Mouse (Mus musculus): ENCODE results near the gene Ifih1.

Ifih1 gene

GRCm38 (mm10) chr2:62591555-62591954 is 54.5 kb downstream of the Ifih1 start:
- H3K27me3 ChIP-seq (ENCODE audit: insufficient read depth, low read length) = no peaks in the 10 kb centered on the region
- TF ChIP-seq NANOG (IDR thresholded peaks at IDR 0.05; ENCODE audit: borderline replicate concordance, low read length) (no peak), CTCF (conservative IDR thresholded peaks at IDR 0.05; ENCODE audit: low read length) (no peak), POU5F1 (IDR thresholded peaks at IDR 0.05; ENCODE audit: borderline replicate concordance, low read length) (no peak)
- H3K4me1 ChIP-seq (replicated peaks; ENCODE audit: low read depth, low read length) = no peaks in the 10 kb centered on the region
- H3K9me3 ChIP-seq (ENCODE audit: low read length) = no peaks in the 10 kb centered on the region; the same call in 1 of the 2 replicates
- H3K4me3 ChIP-seq (replicated peaks; ENCODE audit: low read length) = no peak overlapping the region
- no peaks in the 10 kb centered on the region for H3K36me3 ChIP-seq (ENCODE audit: insufficient read depth, low read length)

GRCm38 (mm10) chr2:62589333-62589732 is 56.7 kb downstream of the Ifih1 start:
- TF ChIP-seq POU5F1 (IDR thresholded peaks at IDR 0.05; ENCODE audit: borderline replicate concordance, low read length) = no peak
- no peak for TF ChIP-seq NANOG (IDR thresholded peaks at IDR 0.05; ENCODE audit: borderline replicate concordance, low read length)
- TF ChIP-seq CTCF (conservative IDR thresholded peaks at IDR 0.05; ENCODE audit: low read length) = no peak
- Histone ChIP-seq H3K4me1 (replicated peaks; ENCODE audit: low read depth, low read length) (no peaks in the 10 kb centered on the region), H3K9me3 (ENCODE audit: low read length) (no peaks in the 10 kb centered on the region; the same call in 1 of the 2 replicates), H3K36me3 (ENCODE audit: insufficient read depth, low read length) (no peaks in the 10 kb centered on the region), H3K4me3 (replicated peaks; ENCODE audit: low read length) (no peak overlapping the region), H3K27me3 (ENCODE audit: insufficient read depth, low read length) (no peaks in the 10 kb centered on the region)

- Histone ChIP-seq H3K27me3 (ENCODE audit: insufficient read depth, low read length) (no peaks in the 10 kb centered on the region), H3K4me3 (replicated peaks; ENCODE audit: low read length) (no peak overlapping the region), H3K9me3 (ENCODE audit: low read length) (no peaks in the 10 kb centered on the region), H3K36me3 (ENCODE audit: insufficient read depth, low read length) (no peaks in the 10 kb centered on the region), H3K4me1 (replicated peaks; ENCODE audit: low read depth, low read length) (no peaks in the 10 kb centered on the region)
- TF ChIP-seq CTCF (conservative IDR thresholded peaks at IDR 0.05; ENCODE audit: low read length) = no peak
- TF ChIP-seq NANOG (IDR thresholded peaks at IDR 0.05; ENCODE audit: borderline replicate concordance, low read length) = no peak
- no peak for TF ChIP-seq POU5F1 (IDR thresholded peaks at IDR 0.05; ENCODE audit: borderline replicate concordance, low read length)
Measured at GRCm38 (mm10) chr2:62585769-62586168, 60.3 kb downstream of the Ifih1 start.

GRCm38 (mm10) chr2:62574962-62575361 is 71.1 kb downstream of the Ifih1 start:
- H3K36me3 ChIP-seq (ENCODE audit: insufficient read depth, low read length) = no peaks in the 10 kb centered on the region
- no peaks in the 10 kb centered on the region; the same call in 1 of the 2 replicates for H3K27me3 ChIP-seq (ENCODE audit: insufficient read depth, low read length)
- H3K4me3 ChIP-seq (replicated peaks; ENCODE audit: low read length) = no peak overlapping the region

GRCm38 (mm10) chr2:62574250-62574649 is 71.8 kb downstream of the Ifih1 start:
- no peak for TF ChIP-seq CTCF (conservative IDR thresholded peaks at IDR 0.05; ENCODE audit: low read length)
- no peak for TF ChIP-seq POU5F1 (IDR thresholded peaks at IDR 0.05; ENCODE audit: borderline replicate concordance, low read length)
- TF ChIP-seq NANOG (IDR thresholded peaks at IDR 0.05; ENCODE audit: borderline replicate concordance, low read length) = no peak
- Histone ChIP-seq H3K4me3 (replicated peaks; ENCODE audit: low read length) (no peak overlapping the region), H3K4me1 (replicated peaks; ENCODE audit: low read depth, low read length) (no peaks in the 10 kb centered on the region), H3K9me3 (ENCODE audit: low read length) (no peaks in the 10 kb centered on the region), H3K36me3 (ENCODE audit: insufficient read depth, low read length) (no peaks in the 10 kb centered on the region), H3K27me3 (ENCODE audit: insufficient read depth, low read length) (no peaks in the 10 kb centered on the region; the same call in 1 of the 2 replicates)

More at GRCm38 (mm10) chr2:62574962-62575361, 71.1 kb downstream of the Ifih1 start:
- H3K9me3 ChIP-seq (ENCODE audit: low read length) = no peaks in the 10 kb centered on the region
- no peaks in the 10 kb centered on the region for H3K4me1 ChIP-seq (replicated peaks; ENCODE audit: low read depth, low read length)
- TF ChIP-seq NANOG (IDR thresholded peaks at IDR 0.05; ENCODE audit: borderline replicate concordance, low read length) (no peak), POU5F1 (IDR thresholded peaks at IDR 0.05; ENCODE audit: borderline replicate concordance, low read length) (no peak), CTCF (conservative IDR thresholded peaks at IDR 0.05; ENCODE audit: low read length) (no peak)

- H3K4me1 ChIP-seq (replicated peaks; ENCODE audit: low read depth, low read length) = no peaks in the 10 kb centered on the region
- H3K9me3 ChIP-seq (ENCODE audit: low read length) = no peaks in the 10 kb centered on the region
- no peaks in the 10 kb centered on the region for H3K36me3 ChIP-seq (ENCODE audit: insufficient read depth, low read length)
- H3K4me3 ChIP-seq (replicated peaks; ENCODE audit: low read length) = no peak within 1 kb of the TSS
- no peaks in the 10 kb centered on the region; the same call in 1 of the 2 replicates for H3K27me3 ChIP-seq (ENCODE audit: insufficient read depth, low read length)
- TF ChIP-seq NANOG (IDR thresholded peaks at IDR 0.05; ENCODE audit: borderline replicate concordance, low read length) (no peak), CTCF (conservative IDR thresholded peaks at IDR 0.05; ENCODE audit: low read length) (no peak), POU5F1 (IDR thresholded peaks at IDR 0.05; ENCODE audit: borderline replicate concordance, low read length) (no peak)
Measured at GRCm38 (mm10) chr2:62573753-62574159, 72.3 kb downstream of the Ifih1 start, which contains the start of gene Fap. Gene Fap (minus strand): TSS chr2:62574075.

DNA sequence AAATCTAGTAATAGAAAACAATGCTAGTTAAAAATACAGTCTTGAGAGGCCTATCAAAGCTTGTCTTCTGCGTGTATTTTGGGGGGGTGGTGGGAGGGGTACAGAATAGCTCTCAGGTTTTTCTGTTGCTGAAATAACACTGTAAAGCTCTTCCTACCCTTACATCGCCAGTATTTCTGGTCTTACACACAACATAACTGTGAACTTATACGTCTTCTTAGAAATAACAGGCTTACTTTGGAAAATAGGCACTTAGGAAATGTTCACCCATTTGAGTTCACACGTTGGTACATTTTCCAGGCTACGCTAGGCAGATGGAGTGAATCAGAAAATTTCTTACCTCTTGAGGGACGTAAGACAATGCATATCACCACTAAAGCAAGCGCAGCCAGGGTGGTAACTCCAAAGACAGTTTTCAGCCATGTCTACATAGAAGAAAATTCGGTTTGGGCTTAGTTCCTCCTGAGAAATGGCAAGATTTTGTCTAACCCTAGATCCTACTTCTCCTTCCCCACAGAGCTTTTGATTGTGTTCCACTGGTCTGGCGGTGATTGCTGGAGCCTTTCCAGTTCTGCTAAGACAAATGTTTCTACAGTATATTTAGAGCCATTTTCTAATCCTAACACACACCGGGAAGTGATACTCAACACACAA is 72.8 kb downstream of the Ifih1 start:
- no peaks in the 10 kb centered on the region for H3K36me3 ChIP-seq (ENCODE audit: insufficient read depth, low read length)
- H3K4me3 ChIP-seq (replicated peaks; ENCODE audit: low read length) = no peak overlapping the region
- no peaks in the 10 kb centered on the region for H3K4me1 ChIP-seq (replicated peaks; ENCODE audit: low read depth, low read length)
- no peak for TF ChIP-seq CTCF (conservative IDR thresholded peaks at IDR 0.05; ENCODE audit: low read length)
- no peak for TF ChIP-seq POU5F1 (IDR thresholded peaks at IDR 0.05; ENCODE audit: borderline replicate concordance, low read length)
- no peaks in the 10 kb centered on the region for H3K9me3 ChIP-seq (ENCODE audit: low read length)
- H3K27me3 ChIP-seq (ENCODE audit: insufficient read depth, low read length) = no peaks in the 10 kb centered on the region; the same call in 1 of the 2 replicates

GRCm38 (mm10) chr2:62564687-62565086 is 81.4 kb downstream of the Ifih1 start:
- H3K4me3 ChIP-seq (replicated peaks; ENCODE audit: low read length) = no peak overlapping the region
- H3K27me3 ChIP-seq (ENCODE audit: insufficient read depth, low read length) = no peaks in the 10 kb centered on the region
- H3K9me3 ChIP-seq (ENCODE audit: low read length) = no peaks in the 10 kb centered on the region
- H3K36me3 ChIP-seq (ENCODE audit: insufficient read depth, low read length) = no peaks in the 10 kb centered on the region
- H3K4me1 ChIP-seq (replicated peaks; ENCODE audit: low read depth, low read length) = no peaks in the 10 kb centered on the region
- no peak for TF ChIP-seq POU5F1 (IDR thresholded peaks at IDR 0.05; ENCODE audit: borderline replicate concordance, low read length)
